Mouse (Mus musculus) midbrain, embryonic 14.5 days (tissue): ENCODE measurements at regions not wholly inside any gene's neighbourhood (a gene's known extent, or its start where the extent isn't known, plus 50 kb on each side); places are given as distances from the start of the nearest gene placed in this dataset.

ENCODE experiments used
- ATAC-seq: fragments of 200-750 bp; cut with Nextera tagmentation; 2 replicates; pipeline ENCODE4 v1.8.0; 2017; ENCODE audit warnings: moderate number of reproducible peaks, moderate library complexity; ENCODE audit not compliant: low FRiP score, low TSS enrichment
- DNase-seq: peaks from one replicate; pipeline ENCODE4 v3.0.0-alpha.2; 2015
- H3K27ac ChIP-seq: fragments of 300-500 bp; sonication (generic); replicated peaks from 2 replicates; pipeline ENCODE4 v1.5.1; 2014; ENCODE audit warnings: mild to moderate bottlenecking, low read depth, low read length, moderate library complexity
- H3K27me3 ChIP-seq: fragments of 300-500 bp; sonication (generic); 2 replicates; pipeline ENCODE4 v1.6.1; 2014; ENCODE audit warnings: low read length, control low read depth, mixed read lengths; ENCODE audit not compliant: control insufficient read depth, insufficient read depth
- H3K36me3 ChIP-seq: fragments of 300-500 bp; sonication (generic); 2 replicates; pipeline ENCODE4 v1.6.1; 2014; ENCODE audit warnings: low read length, control low read depth; ENCODE audit not compliant: control insufficient read depth, insufficient read depth
- H3K4me1 ChIP-seq: fragments of 300-500 bp; sonication (generic); 2 replicates; pipeline ENCODE4 v1.6.1; 2014; ENCODE audit warnings: mild to moderate bottlenecking, antibody characterized with exemption, low read length, control low read depth; ENCODE audit not compliant: control insufficient read depth, insufficient read depth
- H3K4me2 ChIP-seq: fragments of 300-500 bp; sonication (generic); 2 replicates; pipeline ENCODE4 v1.6.1; 2014; ENCODE audit warnings: mild to moderate bottlenecking, low read length, moderate library complexity
- H3K4me3 ChIP-seq: fragments of 300-500 bp; sonication (generic); replicated peaks from 2 replicates; pipeline ENCODE4 v1.5.1; 2014; ENCODE audit warnings: low read depth, low read length
- H3K9ac ChIP-seq: fragments of 300-500 bp; sonication (generic); replicated peaks from 2 replicates; pipeline ENCODE4 v1.6.1; 2014; ENCODE audit warnings: mild to moderate bottlenecking, low read length, moderate library complexity
- H3K9me3 ChIP-seq: fragments of 300-500 bp; sonication (generic); 2 replicates; pipeline ENCODE4 v1.6.1; 2016; ENCODE audit warnings: low read length, control low read depth, mixed read lengths; ENCODE audit not compliant: control insufficient read depth
- WGBS: fragments of 180-500 bp; shearing (Covaris S2); extraction: QIAGEN DNeasy Blood & Tissue Kit; methylation state at CpG from one replicate; pipeline ENCODE4 v1.1.7; 2014; 5-methylcytosine and 5-hydroxymethylcytosine counted together

DNA sequence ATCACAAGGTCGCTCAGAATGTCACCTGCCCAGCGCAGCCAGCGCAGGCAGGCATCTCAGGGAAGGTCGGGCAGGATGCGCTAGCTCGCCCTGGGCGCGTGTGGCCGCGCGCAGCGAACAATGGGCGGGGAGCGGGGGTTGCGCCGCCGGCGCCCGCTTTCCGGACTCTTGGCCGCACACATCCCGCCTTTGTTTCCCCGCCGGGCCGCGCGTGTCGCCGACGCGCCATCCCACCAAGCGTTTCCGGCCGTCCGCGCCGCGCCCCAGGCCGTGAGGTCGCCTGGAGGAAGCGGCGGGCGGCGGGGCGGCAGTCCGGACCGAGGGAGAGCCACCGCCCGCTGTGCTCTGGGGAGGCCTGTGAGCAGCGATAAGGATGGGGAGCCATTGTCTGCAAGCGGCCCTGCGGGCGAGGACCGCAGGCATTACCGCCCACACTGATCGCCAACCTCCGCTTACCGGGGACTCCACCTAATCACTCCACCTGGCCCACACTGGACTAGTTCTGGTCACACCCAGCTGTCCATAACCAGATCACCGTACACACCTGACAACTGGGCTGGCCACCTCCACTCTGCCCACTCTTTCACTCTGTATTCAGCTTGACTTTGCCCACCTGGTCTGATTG is 354.3 kb upstream of the Gm10295 start:
- Histone ChIP-seq H3K27me3 (no peaks in the 10 kb centered on the region), H3K4me2 (peak overlapping the region; percentile 91), H3K4me3 (peak overlapping the region; percentile 53), H3K4me1 (peaks cover 4% of the 10 kb centered on the region; the same call in 1 of the 2 replicates), H3K9ac (peak overlapping the region; percentile 91), H3K9me3 (no peaks in the 10 kb centered on the region), H3K36me3 (no peaks in the 10 kb centered on the region), H3K27ac (peak overlapping the region; percentile 84)
- under 1% methylated on average over 59 of the region's 59 CpGs for WGBS
- ATAC-seq, result peak; percentile 87
- peak; percentile 78 for DNase-seq

DNA sequence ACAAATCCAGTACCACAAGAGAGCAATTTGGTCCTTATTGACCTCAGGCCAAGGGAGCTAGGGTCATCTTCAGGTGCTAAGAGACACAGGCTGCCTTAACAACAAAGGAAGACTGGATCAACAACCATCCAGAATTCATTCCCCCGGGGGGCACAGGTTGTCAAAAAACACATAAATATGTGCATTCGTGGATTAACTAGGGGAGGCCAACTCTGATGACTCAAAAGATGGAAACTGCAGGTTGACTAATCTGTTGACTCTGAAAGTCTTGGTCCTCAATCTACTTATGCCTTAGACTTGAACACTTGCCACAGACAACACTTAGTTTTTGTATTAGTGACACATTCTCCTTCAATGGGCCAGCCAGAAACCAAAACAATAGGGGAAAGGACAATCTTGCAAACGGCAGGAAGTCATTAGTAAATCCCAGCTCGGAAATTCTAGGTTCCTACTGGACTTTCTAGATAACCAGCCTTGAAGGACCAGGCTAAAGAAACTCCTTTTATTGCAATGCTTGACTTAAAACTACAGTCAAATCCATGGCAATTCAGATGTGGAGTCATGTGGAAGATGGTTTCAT is 353.5 kb upstream of the Gm10295 start:
- H3K9me3 ChIP-seq, result no peaks in the 10 kb centered on the region
- no peaks in the 10 kb centered on the region for H3K27me3 ChIP-seq
- peak overlapping the region; percentile 84; the same call in 1 of the 2 replicates for H3K27ac ChIP-seq
- H3K4me2 ChIP-seq, result peak overlapping the region; percentile 91
- H3K4me1 ChIP-seq, result peaks cover 4% of the 10 kb centered on the region; the same call in 1 of the 2 replicates
- H3K4me3 ChIP-seq, result peak overlapping the region; percentile 53
- WGBS, result 67% methylated on average over 4 of the region's 4 CpGs
- no peaks in the 10 kb centered on the region for H3K36me3 ChIP-seq
- H3K9ac ChIP-seq, result peak overlapping the region; percentile 91
- ATAC-seq, result no peak
- no peak for DNase-seq
